In genomic region chr19:41081589-41081988, GRCm38 (mm10) we compare ENCODE assay signal across 14 mouse cellular contexts. TPM values are rescaled to one million over a fixed set of nuclear protein-coding genes. Genes with fewer than 3 reads are reported as not detected.
DNase-seq lines count a peak whose midpoint lies in the region; ATAC-seq and TF ChIP-seq lines count a peak whose summit lies in the region.
"Had no signal": no experiment of that assay in that cellular context is flagged by ENCODE, and none has a peak within 500 bp of the region (broad histone marks: within the 10 kb centered on the region; RNA-seq: fewer than 3 reads in every experiment).

No protein-coding gene starts in this region.

- no peaks in the 10 kb centered on the region for H3K36me3 ChIP-seq in heart, postnatal 0 days (replicated peaks; ENCODE audit: control insufficient read depth, insufficient read depth, low read length)
- H3K36me3 ChIP-seq in heart, adult 2 months (ENCODE audit: control insufficient read depth, insufficient read depth, low read length) = no peaks in the 10 kb centered on the region
- no peaks in the 10 kb centered on the region for H3K36me3 ChIP-seq in embryonic facial prominence, embryonic 14.5 days (ENCODE audit: control insufficient read depth, insufficient read depth, low read length)
- H3K36me3 ChIP-seq in forebrain, postnatal 0 days (ENCODE audit: insufficient read depth) = no peaks in the 10 kb centered on the region
- no peaks in the 10 kb centered on the region for H3K36me3 ChIP-seq in midbrain, embryonic 14.5 days (ENCODE audit: control insufficient read depth, insufficient read depth, low read length)
- H3K36me3 ChIP-seq: intestine, embryonic 15.5 days; liver, embryonic 13.5 days had no signal

- TF ChIP-seq EP300 in heart, postnatal 0 days (IDR thresholded peaks at IDR 0.05; ENCODE audit: low read depth) = no peak
- no peak for TF ChIP-seq EP300 in heart, adult 2 months (IDR thresholded peaks at IDR 0.05; ENCODE audit: insufficient read depth, low read depth, low read length)

- TF ChIP-seq CTCF in heart, postnatal 0 days (IDR thresholded peaks at IDR 0.05; ENCODE audit: low read depth) = no peak
- TF ChIP-seq CTCF in heart, adult 2 months (IDR thresholded peaks at IDR 0.05) = no peak
- TF ChIP-seq CTCF in forebrain, postnatal 0 days (IDR thresholded peaks at IDR 0.05; ENCODE audit: low read depth) = no peak

- H3K27ac ChIP-seq in heart, postnatal 0 days (ENCODE audit: low read depth) = no peak overlapping the region
- H3K27ac ChIP-seq in heart, adult 2 months = no peak overlapping the region
- no peak overlapping the region for H3K27ac ChIP-seq in embryonic facial prominence, embryonic 14.5 days (replicated peaks; ENCODE audit: low read depth, low read length)
- peak overlapping the region; percentile 57 for H3K27ac ChIP-seq in forebrain, postnatal 0 days (ENCODE audit: low read depth, low read length)
- H3K27ac ChIP-seq in midbrain, embryonic 14.5 days (replicated peaks; ENCODE audit: low read depth, low read length) = peak overlapping the region; percentile 46
- H3K27ac ChIP-seq: gastrocnemius, adult 2 months; intestine, embryonic 15.5 days; liver, embryonic 13.5 days had no signal

- intact Hi-C loops in heart, adult 2 months (cut with DNase I) = no loop called here

- no peaks in the 10 kb centered on the region for H3K9me3 ChIP-seq in heart, postnatal 0 days (replicated peaks; ENCODE audit: control insufficient read depth, low read length)
- H3K9me3 ChIP-seq in embryonic facial prominence, embryonic 14.5 days (ENCODE audit: control insufficient read depth, low read length) = no peaks in the 10 kb centered on the region
- no peaks in the 10 kb centered on the region for H3K9me3 ChIP-seq in forebrain, postnatal 0 days (ENCODE audit: low read length)
- no peaks in the 10 kb centered on the region for H3K9me3 ChIP-seq in midbrain, embryonic 14.5 days (ENCODE audit: control insufficient read depth, low read length)
- H3K9me3 ChIP-seq: intestine, embryonic 15.5 days; liver, embryonic 13.5 days had no signal

- 36% methylated on average over 3 of the region's 3 CpGs for WGBS in heart, postnatal 0 days
- 53% methylated on average over 3 of the region's 3 CpGs for WGBS in heart, adult 2 months
- 48% methylated on average over 3 of the region's 3 CpGs for WGBS in embryonic facial prominence, embryonic 14.5 days
- 26% methylated on average over 3 of the region's 3 CpGs for WGBS in forebrain, postnatal 0 days
- WGBS in midbrain, embryonic 14.5 days = 5% methylated on average over 3 of the region's 3 CpGs

- H3K27me3 ChIP-seq in heart, postnatal 0 days (ENCODE audit: control insufficient read depth, insufficient read depth, low read length) = no peaks in the 10 kb centered on the region
- H3K27me3 ChIP-seq in heart, adult 2 months (ENCODE audit: control insufficient read depth, insufficient read depth, low read length) = no peaks in the 10 kb centered on the region
- H3K27me3 ChIP-seq in embryonic facial prominence, embryonic 14.5 days (replicated peaks; ENCODE audit: control insufficient read depth, insufficient read depth, low read length) = no peaks in the 10 kb centered on the region
- H3K27me3 ChIP-seq in forebrain, postnatal 0 days (ENCODE audit: insufficient read depth, low read length) = no peaks in the 10 kb centered on the region
- no peaks in the 10 kb centered on the region for H3K27me3 ChIP-seq in midbrain, embryonic 14.5 days (ENCODE audit: control insufficient read depth, insufficient read depth, low read length)
- H3K27me3 ChIP-seq: intestine, embryonic 15.5 days; liver, embryonic 13.5 days had no signal

- H3K9ac ChIP-seq in heart, postnatal 0 days (replicated peaks; ENCODE audit: low read depth, low read length) = no peak overlapping the region
- H3K9ac ChIP-seq in heart, adult 2 months (ENCODE audit: low read depth, low read length) = no peak overlapping the region
- H3K9ac ChIP-seq in embryonic facial prominence, embryonic 14.5 days (ENCODE audit: low read depth, low read length) = no peak overlapping the region
- no peak overlapping the region for H3K9ac ChIP-seq in forebrain, postnatal 0 days
- H3K9ac ChIP-seq in midbrain, embryonic 14.5 days (replicated peaks; ENCODE audit: low read length) = no peak overlapping the region
- H3K9ac ChIP-seq: intestine, embryonic 15.5 days; liver, embryonic 13.5 days had no signal

- no peak overlapping the region for H3K4me2 ChIP-seq in heart, postnatal 0 days (ENCODE audit: low read depth, low read length)
- H3K4me2 ChIP-seq in embryonic facial prominence, embryonic 14.5 days (ENCODE audit: low read depth, low read length) = no peak overlapping the region
- no peak overlapping the region for H3K4me2 ChIP-seq in forebrain, postnatal 0 days (ENCODE audit: low read depth)
- no peak overlapping the region for H3K4me2 ChIP-seq in midbrain, embryonic 14.5 days (ENCODE audit: low read length)
- H3K4me2 ChIP-seq: intestine, embryonic 15.5 days; liver, embryonic 13.5 days had no signal

- ATAC-seq in heart, postnatal 0 days (ENCODE audit: insufficient read depth, low read depth) = peak; percentile 69
- peak; percentile 77 for ATAC-seq in embryonic facial prominence, embryonic 14.5 days (ENCODE audit: low read depth)
- ATAC-seq in forebrain, postnatal 0 days = peak; percentile 83
- ATAC-seq in midbrain, embryonic 14.5 days (ENCODE audit: low FRiP score, low TSS enrichment) = peak; percentile 63; the same call in 1 of the 2 replicates
- ATAC-seq: intestine, embryonic 15.5 days had no signal

- H3K4me1 ChIP-seq in heart, postnatal 0 days (ENCODE audit: control insufficient read depth, insufficient read depth) = no peaks in the 10 kb centered on the region; the same call in 1 of the 2 replicates
- no peaks in the 10 kb centered on the region for H3K4me1 ChIP-seq in heart, adult 2 months (ENCODE audit: control insufficient read depth, insufficient read depth, low read length)
- no peaks in the 10 kb centered on the region for H3K4me1 ChIP-seq in embryonic facial prominence, embryonic 14.5 days (ENCODE audit: control insufficient read depth, insufficient read depth, low read length)
- H3K4me1 ChIP-seq in forebrain, postnatal 0 days (ENCODE audit: insufficient read depth) = 0 out of 2 replicates have a peak, but pooled peaks cover 3% of the 10 kb centered on the region
- H3K4me1 ChIP-seq in midbrain, embryonic 14.5 days (ENCODE audit: control insufficient read depth, insufficient read depth, low read length) = peaks cover 12% of the 10 kb centered on the region
- H3K4me1 ChIP-seq: intestine, embryonic 15.5 days; liver, embryonic 13.5 days had no signal

- DNase-seq in heart, postnatal 0 days (ENCODE audit: low spot score) = peak; percentile 9
- no peak for DNase-seq in heart, adult 2 months
- peak; percentile 52 for DNase-seq in embryonic facial prominence, embryonic 14.5 days (ENCODE audit: low spot score)
- DNase-seq in forebrain, postnatal 0 days = peak; percentile 34
- DNase-seq in midbrain, embryonic 14.5 days = peak; percentile 62
- no peak for DNase-seq in kidney, postnatal 25 days
- no peak for DNase-seq in layer of hippocampus, postnatal 36 days
- DNase-seq: gastrocnemius, adult 2 months; liver, embryonic 13.5 days had no signal

- H3K79me2 ChIP-seq in heart, adult 2 months (replicated peaks; ENCODE audit: control insufficient read depth, insufficient read depth, low read length) = no peaks in the 10 kb centered on the region

- H3K4me3 ChIP-seq in heart, postnatal 0 days (ENCODE audit: low read depth, low read length) = no peak overlapping the region
- no peak overlapping the region for H3K4me3 ChIP-seq in heart, adult 2 months
- no peak overlapping the region for H3K4me3 ChIP-seq in embryonic facial prominence, embryonic 14.5 days (ENCODE audit: low read depth, low read length)
- no peak overlapping the region for H3K4me3 ChIP-seq in forebrain, postnatal 0 days (ENCODE audit: low read depth, low read length)
- H3K4me3 ChIP-seq in midbrain, embryonic 14.5 days (replicated peaks; ENCODE audit: low read depth, low read length) = no peak overlapping the region
- H3K4me3 ChIP-seq: gastrocnemius, adult 2 months; intestine, embryonic 15.5 days; liver, embryonic 13.5 days had no signal

- no peak for TF ChIP-seq POLR2A in heart, adult 2 months (IDR thresholded peaks at IDR 0.05; ENCODE audit: insufficient read depth, low read depth, low read length)

RNA-seq across cellular contexts. Expression of gene Opalin, which starts 4.7 kb away (rescaled TPM):
- total RNA-seq in heart, postnatal 0 days (2014; rRNA removed; ENCODE audit: low replicate concordance) = not detected in 2 replicates
- not detected in 2 replicates for polyA plus RNA-seq in heart, postnatal 0 days (2015; fragmentation: Nextera tagmentation; extraction: Ambion mirVana)
- total RNA-seq in heart, adult 2 months (2021) = not detected
- not detected in 2 replicates for polyA plus RNA-seq in heart, adult 2 months (2012; rRNA removed)
- polyA plus RNA-seq in embryonic facial prominence, embryonic 14.5 days (2014; fragmentation: Nextera tagmentation; extraction: Ambion mirVana) = not detected in 2 replicates
- total RNA-seq in forebrain, postnatal 0 days (2014; rRNA removed) = not detected in 2 replicates
- polyA plus RNA-seq in forebrain, postnatal 0 days (2015; fragmentation: Nextera tagmentation; extraction: Ambion mirVana) = not detected in 2 replicates
- polyA plus RNA-seq in midbrain, embryonic 14.5 days (2014; fragmentation: Nextera tagmentation; extraction: Ambion mirVana) = not detected in 2 replicates
- total RNA-seq in layer of hippocampus, postnatal 36 days (2021) = 10 to 100 TPM; 11.6 to 16.6 TPM
- total RNA-seq: ES-E14; gastrocnemius, adult 2 months; neutrophil, adult 5-6 weeks had no signal
- polyA plus RNA-seq: intestine, embryonic 15.5 days; liver, embryonic 13.5 days; small intestine, adult 2 months; testis, adult 2 months had no signal

RNA-seq across cellular contexts. Expression of gene Dntt, which starts 52.5 kb away (rescaled TPM):
- not detected in 2 replicates for total RNA-seq in heart, postnatal 0 days (2014; rRNA removed; ENCODE audit: low replicate concordance)
- polyA plus RNA-seq in heart, postnatal 0 days (2015; fragmentation: Nextera tagmentation; extraction: Ambion mirVana) = not detected in 2 replicates
- total RNA-seq in heart, adult 2 months (2021) = not detected
- 0.12 TPM in 1 of 2 replicates, not detected in the other for polyA plus RNA-seq in heart, adult 2 months (2012; rRNA removed)
- polyA plus RNA-seq in embryonic facial prominence, embryonic 14.5 days (2014; fragmentation: Nextera tagmentation; extraction: Ambion mirVana) = 0.10 TPM in 1 of 2 replicates, not detected in the other
- total RNA-seq in forebrain, postnatal 0 days (2014; rRNA removed) = 0.10 and 0.23 TPM in 2 replicates
- polyA plus RNA-seq in forebrain, postnatal 0 days (2015; fragmentation: Nextera tagmentation; extraction: Ambion mirVana) = 0.14 and 0.23 TPM in 2 replicates
- 0.17 and 0.18 TPM in 2 replicates for polyA plus RNA-seq in midbrain, embryonic 14.5 days (2014; fragmentation: Nextera tagmentation; extraction: Ambion mirVana)
- not detected for total RNA-seq in layer of hippocampus, postnatal 36 days (2021)
- total RNA-seq: ES-E14; gastrocnemius, adult 2 months; neutrophil, adult 5-6 weeks had no signal
- polyA plus RNA-seq: intestine, embryonic 15.5 days; small intestine, adult 2 months had no signal

Comparison
In these comparisons a context has a peak if more than half of its experiments do, and no peak if none do; other contexts are left out.
1. DNase-seq: peak in heart, postnatal 0 days (single experiment), embryonic facial prominence, embryonic 14.5 days (single experiment), forebrain, postnatal 0 days (single experiment) and midbrain, embryonic 14.5 days (single experiment); none in heart, adult 2 months (0 of 2), kidney, postnatal 25 days (0 of 2) and layer of hippocampus, postnatal 36 days (0 of 2).
2. H3K27ac ChIP-seq: peak in forebrain, postnatal 0 days (single experiment) and midbrain, embryonic 14.5 days (single experiment); none in heart, postnatal 0 days (single experiment), heart, adult 2 months (single experiment) and embryonic facial prominence, embryonic 14.5 days (single experiment).
3. Peak in every context shown above with its lines, with median percentiles within 50 percentile points of each other: ATAC-seq.